Mouse (Mus musculus) kidney, adult 2 months (tissue): ENCODE results near the gene Riiad1.

Experiments used
- CTCF ChIP-seq: fragments of 200-500 bp; conservative IDR thresholded peaks from 2 replicates; pipeline ENCODE4 v1.5.1; 2011; ENCODE audit warnings: low read depth, mild to moderate bottlenecking, control low read depth, low read length, moderate library complexity, mixed read lengths; ENCODE audit not compliant: insufficient read depth, insufficient read length
- POLR2A ChIP-seq: fragments of 200-500 bp; IDR thresholded peaks from one replicate; pipeline ENCODE4 v1.6.1; 2011; ENCODE audit warnings: low read depth, low read length, control low read depth

- TF ChIP-seq POLR2A (no peak), CTCF (no peak)
Measured at GRCm38 (mm10) chr3:94526731-94527130, 46.6 kb upstream of the Riiad1 start.
